Mouse (Mus musculus) adrenal gland, postnatal 25 days (tissue): ENCODE data around the gene Nrip1. TPM values are rescaled to one million over a fixed set of nuclear protein-coding genes. Genes with fewer than 3 reads are reported as not detected.
A peak's percentile ranks its signal among the peaks of the same experiment; 100 is the strongest.

ENCODE experiments used
- DNase-seq: peaks from one replicate; pipeline ENCODE4 v3.0.0; 2021; ENCODE audit warnings: mixed read lengths
- total RNA-seq: library from RNA; stranded (reverse); gene quantifications from 2 replicates; pipeline ENCODE4 v1.2.3, GENCODE M21; 2021

Gene Nrip1
- total RNA-seq, 1 experiment from 2014 or later: 97.1 TPM

- peak; percentile 72 for DNase-seq
Observed at GRCm38 (mm10) chr16:76372045-76372940, 1.3 kb downstream of the Nrip1 start.

DNA sequence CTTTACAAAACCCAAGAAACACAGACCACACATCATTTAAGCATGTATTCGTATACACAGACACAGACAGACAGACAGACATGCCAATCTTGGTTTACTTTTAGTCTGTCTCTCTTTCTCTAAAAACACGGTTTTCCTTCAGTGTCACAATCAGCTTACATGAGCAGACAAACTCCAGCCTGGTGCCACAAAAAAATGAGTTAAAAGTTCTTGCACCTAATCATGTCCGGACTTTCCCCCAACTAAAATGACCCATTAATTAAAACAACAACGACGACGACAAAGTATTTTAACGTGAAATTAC, 2.1 kb downstream of the Nrip1 start:
- no peak for DNase-seq

DNA sequence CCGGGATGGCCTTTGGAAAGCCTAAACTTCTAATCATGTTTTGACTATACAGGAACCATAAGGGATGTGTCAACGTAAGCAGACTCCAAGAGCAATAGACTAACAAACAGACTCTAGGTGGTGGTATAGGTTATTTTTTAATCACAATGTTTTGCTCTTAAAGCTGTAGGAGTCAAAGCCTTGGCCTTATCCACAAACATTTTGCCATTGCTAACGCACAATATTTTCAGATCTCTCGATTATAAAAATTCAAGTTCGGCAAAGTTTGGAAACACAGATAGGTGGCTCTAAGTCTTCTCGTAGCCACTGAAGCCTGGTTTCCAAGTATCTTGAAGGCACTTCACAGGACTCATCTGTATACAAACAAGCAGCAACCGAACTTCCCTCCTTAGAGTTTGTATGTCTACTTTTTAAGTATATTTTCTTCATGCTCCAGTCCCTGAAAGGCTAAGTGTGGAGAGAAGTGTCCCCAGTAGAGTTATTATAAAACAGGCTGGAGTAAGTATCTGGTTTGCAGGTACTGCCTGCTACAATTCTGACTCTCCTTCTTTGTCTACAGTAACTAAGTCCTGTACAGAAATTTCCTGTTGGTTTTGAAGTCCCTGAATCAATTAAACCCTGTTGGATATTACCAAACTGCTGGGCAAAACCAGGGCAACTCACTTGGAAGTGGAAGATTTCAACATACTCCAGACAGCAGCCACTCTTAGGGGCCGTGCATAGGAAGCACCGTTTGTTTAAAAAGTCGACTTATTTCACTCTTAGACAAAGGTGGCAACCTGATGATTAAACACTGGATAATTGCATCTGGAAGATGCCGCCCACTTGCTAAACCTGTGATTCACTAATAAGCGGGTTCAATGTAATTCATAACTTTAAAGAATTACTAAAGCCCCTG, 2.7 kb downstream of the Nrip1 start:
- no peak for DNase-seq

DNA sequence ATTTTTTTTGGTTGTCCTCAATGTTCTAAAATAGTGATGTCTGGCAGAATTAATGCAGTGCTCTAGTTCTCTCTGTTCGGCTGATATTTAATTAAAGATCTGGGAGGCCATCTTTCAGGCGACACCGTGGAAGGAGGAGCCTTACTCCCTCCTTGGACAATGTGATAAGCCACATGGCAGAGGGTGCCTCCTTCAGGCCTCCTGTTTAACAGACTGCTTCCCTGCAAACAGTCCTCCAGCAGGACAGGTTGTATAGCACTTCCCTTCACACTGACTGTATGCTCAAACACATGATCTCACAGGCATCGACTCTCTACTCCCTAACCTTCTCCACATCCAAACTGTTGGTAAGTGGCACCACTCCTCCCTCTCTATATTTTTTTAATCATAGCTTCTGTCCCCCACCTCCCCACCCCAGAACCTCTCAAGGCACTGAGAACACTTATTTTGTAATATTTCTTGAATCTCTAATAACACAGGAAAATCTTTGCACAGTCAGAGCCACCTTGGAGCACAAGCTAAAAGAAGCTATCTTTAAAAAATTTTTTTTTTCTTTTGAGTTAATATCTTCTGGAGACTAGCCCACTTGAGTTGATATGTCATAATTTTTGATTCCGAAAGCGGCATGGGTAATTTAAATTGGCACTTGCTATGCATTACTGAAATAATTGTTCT, 3.4 kb downstream of the Nrip1 start:
- peak; percentile 27 for DNase-seq

DNA sequence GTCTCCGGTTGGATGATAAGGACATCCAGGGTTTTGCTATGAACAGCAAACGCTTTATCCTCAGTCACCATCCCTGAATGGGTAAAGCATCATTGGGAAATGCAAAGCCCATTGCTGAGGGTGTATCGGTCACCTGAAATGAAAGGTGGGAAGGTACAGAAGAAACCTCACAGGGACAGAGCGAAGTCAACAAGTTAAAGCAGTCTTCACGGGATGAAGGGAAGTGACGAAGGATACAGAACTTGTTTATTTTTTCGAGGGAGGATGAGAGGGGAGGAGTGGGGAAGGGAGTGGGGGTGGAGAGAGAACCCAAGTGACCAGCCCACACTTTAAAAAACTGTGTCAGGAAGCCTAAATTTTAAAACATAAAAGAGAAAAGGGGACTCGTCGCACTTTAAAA, 4.4 kb downstream of the Nrip1 start:
- DNase-seq: no peak

DNA sequence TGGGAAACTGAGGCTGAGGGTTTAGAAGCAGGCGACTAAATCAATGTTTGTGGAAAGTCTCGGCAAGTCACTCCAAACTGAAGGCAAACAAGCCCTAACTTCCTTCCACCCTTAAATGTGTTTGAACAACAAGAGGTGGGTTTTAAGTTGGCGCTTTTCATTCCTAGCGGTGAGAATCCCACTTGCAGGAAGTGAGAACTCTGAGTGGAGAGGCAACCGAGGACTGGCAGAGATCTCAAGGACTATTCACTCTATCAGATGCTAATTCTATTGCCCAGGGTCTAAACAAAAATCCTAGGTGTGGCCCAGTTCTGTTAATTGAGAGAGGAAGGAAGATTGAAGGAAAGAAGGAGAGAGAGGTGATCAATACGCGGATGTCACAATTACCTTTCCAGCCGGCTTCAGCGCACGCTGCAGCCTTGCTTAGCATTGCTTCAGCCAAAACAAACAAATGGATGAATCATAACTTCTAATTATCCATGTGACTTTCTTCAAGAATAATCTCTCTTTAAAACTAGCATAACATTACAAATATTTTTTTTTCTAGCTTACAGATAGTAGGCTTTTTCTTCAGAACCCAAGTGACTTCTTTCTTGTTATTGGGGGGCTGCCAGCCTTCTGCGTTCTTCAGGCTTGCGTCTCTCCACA, 6.2 kb downstream of the Nrip1 start:
- no peak for DNase-seq

GRCm38 (mm10) chr16:76365790-76366406, 7.7 kb downstream of the Nrip1 start:
- no peak for DNase-seq

DNA sequence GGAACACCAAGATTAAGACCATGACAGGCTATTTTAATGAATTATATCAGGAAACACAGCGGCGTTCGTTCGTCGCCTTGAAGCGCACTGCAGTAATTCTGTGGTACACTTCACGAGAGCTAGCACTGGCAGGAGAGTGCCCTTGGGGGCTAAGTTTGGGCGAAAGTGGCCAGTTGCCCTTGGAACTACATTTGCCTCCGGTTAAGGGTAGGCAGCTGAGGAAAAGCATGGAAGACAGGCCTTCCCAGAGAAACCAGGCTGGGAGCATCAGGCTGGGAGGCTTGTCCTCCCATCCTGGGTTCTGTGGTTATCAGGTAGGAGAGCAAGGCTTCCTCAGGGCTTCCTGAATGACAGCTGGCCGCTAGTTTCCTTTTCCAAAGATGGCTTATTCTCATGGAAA, 8.4 kb downstream of the Nrip1 start:
- DNase-seq: peak; percentile 33

DNA sequence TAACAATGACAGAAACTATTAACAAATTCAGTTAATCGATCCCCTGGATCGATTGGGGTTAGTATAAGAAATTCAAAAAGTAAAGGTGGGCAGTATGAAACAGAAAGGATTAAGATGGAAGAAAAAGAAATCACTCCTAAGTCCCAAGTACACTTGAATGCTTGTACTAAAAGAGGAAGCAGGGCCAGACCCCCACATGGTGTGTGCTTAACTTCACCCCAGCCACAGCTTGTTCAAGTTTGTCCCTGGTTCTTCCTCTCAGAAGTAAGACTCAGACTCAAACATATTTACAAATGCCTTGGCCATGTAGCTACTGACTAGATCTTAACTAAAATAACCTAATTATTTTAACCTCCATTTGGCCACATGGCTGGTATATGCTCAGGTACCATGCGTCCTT, 10.0 kb downstream of the Nrip1 start:
- DNase-seq: no peak

- no peak for DNase-seq
Observed at GRCm38 (mm10) chr16:76362982-76363381, 10.6 kb downstream of the Nrip1 start.

GRCm38 (mm10) chr16:76360441-76360840, 13.2 kb downstream of the Nrip1 start:
- DNase-seq: no peak

- no peak for DNase-seq
Observed at GRCm38 (mm10) chr16:76358757-76359156, 14.9 kb downstream of the Nrip1 start.

DNA sequence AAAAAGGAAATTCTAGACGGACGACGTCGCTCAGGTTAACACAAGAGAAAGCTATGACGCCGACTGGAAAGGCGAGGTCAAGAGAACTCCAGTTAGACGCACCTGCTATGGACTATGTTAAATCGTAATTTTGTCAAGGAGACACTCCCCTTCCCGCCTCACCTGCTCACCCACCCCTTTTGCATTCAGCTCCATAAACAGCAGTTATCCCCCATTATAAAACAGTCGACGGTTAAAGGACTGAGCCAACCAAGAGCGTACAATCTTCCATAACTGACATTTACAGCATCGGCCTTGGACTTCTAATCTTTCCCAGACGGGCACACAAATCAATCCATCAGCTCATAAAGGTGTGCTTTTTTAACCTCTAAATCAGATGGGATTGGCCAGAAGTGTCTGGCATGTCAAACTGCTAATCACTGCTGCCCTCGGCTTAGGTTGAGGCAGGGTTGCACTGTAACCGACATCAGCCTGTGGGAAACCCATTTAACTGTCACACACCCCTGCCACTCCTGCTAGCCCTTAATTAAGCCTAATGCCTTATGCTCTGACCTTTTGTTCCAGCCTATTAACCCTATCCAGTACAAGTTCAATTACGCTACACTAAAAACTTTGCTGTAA, 15.4 kb downstream of the Nrip1 start:
- DNase-seq: no peak

DNA sequence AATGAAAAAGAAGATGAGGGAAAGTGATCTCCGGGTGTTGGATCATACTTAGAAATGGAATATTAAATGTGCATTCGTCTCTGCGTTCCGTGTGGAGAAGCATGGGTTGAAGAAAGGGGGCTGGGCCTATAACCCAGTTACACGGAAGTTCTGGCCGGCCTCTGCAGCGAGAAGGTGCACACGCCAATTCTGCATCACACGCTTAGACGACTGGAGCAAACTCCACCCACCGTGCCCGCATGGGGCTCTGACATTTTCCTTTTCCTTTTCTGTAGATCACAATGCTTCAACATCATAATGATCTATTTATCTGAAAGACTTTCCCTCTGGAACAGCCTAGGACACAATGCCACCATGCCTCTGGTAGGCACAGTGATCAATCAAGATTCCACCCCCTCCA, 16.5 kb downstream of the Nrip1 start:
- no peak for DNase-seq

- no peak for DNase-seq
Observed at GRCm38 (mm10) chr16:76355947-76356550, 17.6 kb downstream of the Nrip1 start.

- DNase-seq: no peak
Observed at GRCm38 (mm10) chr16:76355267-76355666, 18.4 kb downstream of the Nrip1 start.

GRCm38 (mm10) chr16:76354841-76355240, 18.8 kb downstream of the Nrip1 start:
- DNase-seq: no peak

GRCm38 (mm10) chr16:76354289-76354688, 19.3 kb downstream of the Nrip1 start:
- no peak for DNase-seq

GRCm38 (mm10) chr16:76350922-76351321, 22.7 kb downstream of the Nrip1 start:
- no peak for DNase-seq

DNA sequence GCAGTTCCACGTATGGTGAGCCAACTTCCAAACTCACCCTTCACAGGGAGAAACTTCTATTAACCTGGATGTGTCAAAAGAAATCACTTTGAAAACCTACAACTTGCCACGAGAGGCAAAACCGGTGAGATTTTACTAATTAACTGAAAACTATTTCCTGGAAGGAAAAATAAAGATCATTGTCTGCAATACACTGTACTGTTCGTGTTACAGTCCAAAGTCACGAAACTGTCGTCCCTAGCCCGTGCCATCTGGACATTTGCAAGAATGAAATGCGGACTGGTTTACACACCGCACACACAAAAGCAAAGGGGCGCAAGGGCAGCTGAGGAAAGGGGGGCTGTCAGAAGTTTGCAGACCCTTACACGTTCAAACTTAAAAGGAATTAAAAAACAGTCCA, 24.6 kb downstream of the Nrip1 start:
- DNase-seq: no peak
